Mouse (Mus musculus) forebrain, embryonic 12.5 days (tissue): ENCODE data around the gene Hist1h1e. TPM values are rescaled to one million over a fixed set of nuclear protein-coding genes. Genes with fewer than 3 reads are reported as not detected.
"Not testable (repeated sequence)": the region's sequence is repeated elsewhere in the genome, so short reads cannot be mapped to it uniquely, and the experiment has no call there.

Source experiments
- ATAC-seq: fragments of 200-750 bp; cut with Nextera tagmentation; 2 replicates; pipeline ENCODE4 v1.8.0; 2017; ENCODE audit warnings: moderate TSS enrichment; ENCODE audit not compliant: low FRiP score
- H3K27ac ChIP-seq: fragments of 300-500 bp; sonication (generic); 2 replicates; pipeline ENCODE4 v1.5.1; 2016; ENCODE audit warnings: mild to moderate bottlenecking
- H3K27me3 ChIP-seq: fragments of 300-500 bp; sonication (generic); 2 replicates; pipeline ENCODE4 v1.6.1; 2016; ENCODE audit warnings: mild to moderate bottlenecking
- H3K36me3 ChIP-seq: fragments of 300-500 bp; sonication (generic); replicated peaks from 2 replicates; pipeline ENCODE4 v1.6.1; 2016; ENCODE audit warnings: mild to moderate bottlenecking
- H3K4me1 ChIP-seq: fragments of 300-500 bp; sonication (generic); 2 replicates; pipeline ENCODE4 v1.6.1; 2016
- H3K4me2 ChIP-seq: fragments of 300-500 bp; sonication (generic); 2 replicates; pipeline ENCODE4 v1.6.1; 2016; ENCODE audit warnings: mild to moderate bottlenecking, moderate library complexity
- H3K4me3 ChIP-seq: fragments of 300-500 bp; sonication (generic); replicated peaks from 2 replicates; pipeline ENCODE4 v1.5.1; 2016; ENCODE audit warnings: mild to moderate bottlenecking
- H3K9ac ChIP-seq: fragments of 300-500 bp; sonication (generic); 2 replicates; pipeline ENCODE4 v1.6.1; 2016; ENCODE audit warnings: mild to moderate bottlenecking
- H3K9me3 ChIP-seq: fragments of 300-500 bp; sonication (generic); 2 replicates; pipeline ENCODE4 v1.6.1; 2016
- WGBS: fragments of 180-500 bp; shearing (Covaris S2); methylation state at CpG from one replicate; pipeline ENCODE4 v1.1.7; 2016; 5-methylcytosine and 5-hydroxymethylcytosine counted together
- polyA plus RNA-seq: library from polyadenylated mRNA; unstranded; fragments of >200 nt; fragmentation: Nextera tagmentation; extraction: Ambion mirVana; gene quantifications from 2 replicates; pipeline ENCODE4 v1.2.1, GENCODE M21; 2016

Gene Hist1h1e
- polyA plus RNA-seq, 1 experiment from 2014 or later, result 26.6 TPM

GRCm38 (mm10) chr13:23609209-23609608 is 13.1 kb downstream of the Hist1h1e start:
- H3K27me3 ChIP-seq, result no peaks in the 10 kb centered on the region
- no peak overlapping the region for H3K4me2 ChIP-seq
- H3K4me1 ChIP-seq, result no peaks in the 10 kb centered on the region
- H3K36me3 ChIP-seq, result no peaks in the 10 kb centered on the region
- H3K4me3 ChIP-seq, result no peak overlapping the region
- H3K9ac ChIP-seq, result no peak overlapping the region
- ATAC-seq, result no peak
- no peak overlapping the region for H3K27ac ChIP-seq
- H3K9me3 ChIP-seq, result no peaks in the 10 kb centered on the region
- WGBS, result 91% methylated on average over 4 of the region's 4 CpGs

GRCm38 (mm10) chr13:23605052-23605451 is 17.3 kb downstream of the Hist1h1e start:
- no peaks in the 10 kb centered on the region for H3K4me1 ChIP-seq
- no peak overlapping the region for H3K4me3 ChIP-seq
- H3K4me2 ChIP-seq, result no peak overlapping the region
- no peak for ATAC-seq
- no peaks in the 10 kb centered on the region for H3K36me3 ChIP-seq
- no peak overlapping the region for H3K27ac ChIP-seq
- WGBS, result 94% methylated on average over 3 of the region's 3 CpGs
- no peaks in the 10 kb centered on the region for H3K9me3 ChIP-seq
- no peaks in the 10 kb centered on the region for H3K27me3 ChIP-seq
- no peak overlapping the region for H3K9ac ChIP-seq

DNA sequence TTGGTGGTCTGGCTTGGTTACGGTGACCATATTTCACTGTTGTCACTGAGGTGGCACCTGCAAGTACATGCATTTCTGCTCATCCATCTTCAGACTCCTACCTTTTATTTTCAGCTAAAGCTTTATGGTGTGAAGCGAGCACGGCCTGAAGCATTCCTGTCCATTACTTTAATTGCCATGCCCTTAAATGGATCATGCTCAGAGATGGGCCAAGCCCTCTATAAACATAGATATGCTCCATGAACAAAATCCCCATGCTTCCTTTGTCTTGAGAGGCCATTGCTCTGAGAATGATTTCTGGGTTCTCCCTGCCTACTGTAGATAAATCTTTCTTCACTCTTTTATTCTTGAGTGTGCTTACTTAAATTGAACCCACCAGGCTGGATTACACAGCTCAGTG is 17.9 kb downstream of the Hist1h1e start:
- H3K27me3 ChIP-seq, result no peaks in the 10 kb centered on the region
- H3K27ac ChIP-seq, result no peak overlapping the region
- H3K9ac ChIP-seq, result no peak overlapping the region
- no peak overlapping the region for H3K4me2 ChIP-seq
- WGBS, result 89% methylated on average over 3 of the region's 3 CpGs
- H3K9me3 ChIP-seq, result no peaks in the 10 kb centered on the region
- H3K36me3 ChIP-seq, result no peaks in the 10 kb centered on the region
- H3K4me3 ChIP-seq, result no peak overlapping the region
- no peaks in the 10 kb centered on the region for H3K4me1 ChIP-seq
- ATAC-seq, result no peak

DNA sequence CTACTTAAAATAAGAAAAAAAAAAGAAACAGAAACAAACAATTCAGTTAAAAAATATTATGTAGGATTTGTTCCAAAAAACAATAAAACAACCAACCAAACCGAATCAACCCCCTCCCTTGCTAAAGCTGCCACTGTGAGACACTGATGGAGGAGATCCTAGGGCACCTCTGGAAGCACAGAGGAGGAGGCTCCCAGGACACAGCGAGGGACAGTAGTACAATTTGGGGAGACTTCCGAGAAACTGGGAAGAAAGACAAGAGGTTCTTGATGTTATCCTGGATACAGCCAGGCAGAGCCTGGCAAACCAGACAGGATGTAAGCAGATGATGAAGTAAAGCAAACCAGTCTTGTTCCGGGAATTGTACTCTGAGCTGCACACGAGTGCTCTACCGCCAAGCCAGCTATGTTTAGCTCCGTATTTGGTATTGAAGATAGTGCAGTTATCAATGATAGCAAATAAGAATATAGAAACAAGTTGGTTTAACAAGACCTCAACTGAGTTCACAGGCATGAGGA is 19.1 kb downstream of the Hist1h1e start:
- H3K9me3 ChIP-seq, result no peaks in the 10 kb centered on the region
- WGBS, result 88% methylated on average over 7 of the region's 7 CpGs
- H3K4me1 ChIP-seq, result no peaks in the 10 kb centered on the region
- H3K4me3 ChIP-seq, result no peak overlapping the region
- H3K4me2 ChIP-seq, result no peak overlapping the region
- no peak overlapping the region for H3K9ac ChIP-seq
- no peak for ATAC-seq
- no peaks in the 10 kb centered on the region for H3K27me3 ChIP-seq
- no peak overlapping the region for H3K27ac ChIP-seq
- H3K36me3 ChIP-seq, result no peaks in the 10 kb centered on the region

- Histone ChIP-seq H3K4me3 (no peak overlapping the region), H3K4me1 (no peaks in the 10 kb centered on the region), H3K9me3 (no peaks in the 10 kb centered on the region), H3K9ac (no peak overlapping the region), H3K27ac (no peak overlapping the region), H3K36me3 (no peaks in the 10 kb centered on the region), H3K4me2 (no peak overlapping the region), H3K27me3 (no peaks in the 10 kb centered on the region)
- WGBS, result 8% methylated on average over 9 of the region's 9 CpGs
- peak; percentile 53; the same call in 1 of the 2 replicates for ATAC-seq
Observed at GRCm38 (mm10) chr13:23597957-23598356, 24.4 kb downstream of the Hist1h1e start.

DNA sequence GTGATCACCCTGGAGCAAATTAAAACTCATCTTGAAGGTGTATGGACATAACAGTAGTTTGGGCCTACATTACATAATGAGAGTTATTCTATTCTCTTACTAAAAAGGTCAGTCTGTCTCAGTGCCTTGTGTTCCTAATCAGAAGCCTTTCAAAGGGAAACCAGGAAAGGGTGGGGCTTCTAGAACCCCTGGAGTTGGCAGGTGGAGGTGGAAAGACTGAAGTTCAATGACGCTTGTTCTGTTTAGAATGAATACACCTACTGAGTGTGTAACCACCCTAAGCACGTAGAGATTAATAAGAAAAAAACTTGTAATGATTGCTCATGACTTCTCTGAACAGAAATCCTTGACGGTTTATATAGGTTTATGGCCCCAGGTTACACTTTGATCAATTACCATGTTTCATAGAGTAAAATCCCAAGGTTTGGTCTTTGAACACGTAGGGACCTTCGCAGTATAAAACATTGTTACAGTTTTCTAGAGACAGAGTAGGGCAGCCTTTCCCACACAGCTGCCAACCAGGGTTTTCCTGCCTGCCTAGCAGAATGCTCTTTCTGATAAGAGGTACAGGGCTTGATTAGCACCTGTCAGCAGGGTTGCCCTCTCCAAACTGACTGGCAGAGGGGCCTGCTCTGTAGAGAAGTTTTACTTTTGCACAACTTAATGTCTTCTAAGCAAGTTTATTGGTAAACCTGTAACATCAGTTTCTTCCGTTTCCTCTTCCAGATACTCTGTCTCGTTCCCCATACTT is 26.6 kb downstream of the Hist1h1e start:
- 86% methylated on average over 7 of the region's 7 CpGs for WGBS
- H3K4me2 ChIP-seq, result no peak overlapping the region
- no peaks in the 10 kb centered on the region for H3K4me1 ChIP-seq
- H3K27me3 ChIP-seq, result no peaks in the 10 kb centered on the region
- no peaks in the 10 kb centered on the region for H3K36me3 ChIP-seq
- H3K27ac ChIP-seq, result no peak overlapping the region
- no peak for ATAC-seq
- no peaks in the 10 kb centered on the region for H3K9me3 ChIP-seq
- no peak overlapping the region for H3K4me3 ChIP-seq
- no peak overlapping the region for H3K9ac ChIP-seq

GRCm38 (mm10) chr13:23595185-23595584 is 27.2 kb downstream of the Hist1h1e start:
- no peak overlapping the region for H3K4me3 ChIP-seq
- no peaks in the 10 kb centered on the region for H3K27me3 ChIP-seq
- no peak overlapping the region for H3K27ac ChIP-seq
- no peaks in the 10 kb centered on the region for H3K9me3 ChIP-seq
- H3K9ac ChIP-seq, result no peak overlapping the region
- 84% methylated on average over 2 of the region's 2 CpGs for WGBS
- no peaks in the 10 kb centered on the region for H3K4me1 ChIP-seq
- H3K36me3 ChIP-seq, result no peaks in the 10 kb centered on the region
- no peak overlapping the region for H3K4me2 ChIP-seq
- ATAC-seq, result no peak

DNA sequence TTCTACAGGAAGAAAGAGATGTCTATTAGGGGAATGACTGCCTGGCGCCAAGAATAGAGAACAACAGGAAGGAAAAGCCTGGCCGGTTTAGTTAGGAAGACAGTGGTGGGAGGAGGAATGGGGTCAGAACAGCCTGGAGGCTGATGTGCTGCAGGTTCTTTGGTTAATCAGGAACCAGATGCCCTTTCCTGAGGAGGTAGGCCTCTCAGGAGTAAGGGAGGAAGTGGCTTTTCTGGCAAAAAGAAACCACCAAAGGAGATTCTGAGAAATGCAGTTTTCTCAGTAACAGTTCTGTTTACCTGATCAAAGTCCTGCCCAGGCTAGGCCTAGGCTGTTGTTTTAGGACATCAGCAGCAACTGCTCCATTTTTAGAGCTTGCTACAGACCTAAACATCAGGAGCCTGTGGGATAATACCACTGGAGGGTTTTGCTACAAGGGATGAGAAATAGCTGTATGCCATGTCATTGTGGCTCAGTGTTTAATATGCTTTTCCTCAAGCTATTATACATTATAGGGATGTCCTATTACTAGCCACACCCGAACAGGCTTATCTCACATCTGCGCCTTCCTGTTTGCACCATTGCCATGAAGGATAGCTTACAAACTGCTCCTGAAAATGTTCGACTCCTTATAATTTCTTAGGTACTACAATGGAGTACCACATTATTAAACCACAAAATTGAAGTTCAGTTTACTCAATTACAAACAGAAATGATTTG is 29.1 kb downstream of the Hist1h1e start:
- no peak overlapping the region for H3K4me2 ChIP-seq
- no peak for ATAC-seq
- H3K4me1 ChIP-seq, result no peaks in the 10 kb centered on the region
- no peak overlapping the region for H3K9ac ChIP-seq
- 79% methylated on average over 5 of the region's 5 CpGs for WGBS
- H3K36me3 ChIP-seq, result no peaks in the 10 kb centered on the region
- H3K9me3 ChIP-seq, result no peaks in the 10 kb centered on the region
- H3K27me3 ChIP-seq, result no peaks in the 10 kb centered on the region
- no peak overlapping the region for H3K4me3 ChIP-seq
- H3K27ac ChIP-seq, result no peak overlapping the region

DNA sequence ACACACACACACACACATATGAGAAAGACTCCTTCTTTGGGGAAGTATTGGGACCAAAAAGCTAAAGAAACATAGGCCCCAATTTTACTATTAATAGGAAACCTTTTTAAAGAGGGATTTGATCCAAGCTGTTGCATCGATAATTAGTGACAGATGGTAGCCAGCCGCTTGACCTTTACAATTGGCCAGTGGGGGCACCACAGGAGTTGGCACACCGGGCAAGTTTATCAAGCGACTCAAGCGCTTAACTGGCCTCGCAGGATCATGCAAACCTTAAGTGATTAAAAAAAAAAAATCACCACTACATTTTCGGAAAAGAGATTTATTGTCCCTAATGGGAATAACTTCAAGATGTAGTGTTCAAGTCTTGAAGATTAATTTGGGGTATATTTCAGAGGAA is 29.7 kb downstream of the Hist1h1e start:
- H3K36me3 ChIP-seq, result no peaks in the 10 kb centered on the region
- WGBS, result 87% methylated on average over 7 of the region's 7 CpGs
- no peak overlapping the region for H3K4me3 ChIP-seq
- H3K4me2 ChIP-seq, result no peak overlapping the region
- H3K4me1 ChIP-seq, result no peaks in the 10 kb centered on the region
- no peaks in the 10 kb centered on the region for H3K9me3 ChIP-seq
- no peak overlapping the region for H3K27ac ChIP-seq
- no peak overlapping the region for H3K9ac ChIP-seq
- H3K27me3 ChIP-seq, result no peaks in the 10 kb centered on the region
- ATAC-seq, result no peak

GRCm38 (mm10) chr13:23591886-23592285 is 30.5 kb downstream of the Hist1h1e start:
- 92% methylated on average over 7 of the region's 7 CpGs for WGBS
- H3K27ac ChIP-seq, H3K4me1 ChIP-seq, H3K4me2 ChIP-seq, H3K27me3 ChIP-seq, ATAC-seq, H3K9me3 ChIP-seq, H3K9ac ChIP-seq, H3K4me3 ChIP-seq, H3K36me3 ChIP-seq: not testable (repeated sequence)

GRCm38 (mm10) chr13:23591206-23591605 is 31.2 kb downstream of the Hist1h1e start:
- 91% methylated on average over 7 of the region's 7 CpGs for WGBS

DNA sequence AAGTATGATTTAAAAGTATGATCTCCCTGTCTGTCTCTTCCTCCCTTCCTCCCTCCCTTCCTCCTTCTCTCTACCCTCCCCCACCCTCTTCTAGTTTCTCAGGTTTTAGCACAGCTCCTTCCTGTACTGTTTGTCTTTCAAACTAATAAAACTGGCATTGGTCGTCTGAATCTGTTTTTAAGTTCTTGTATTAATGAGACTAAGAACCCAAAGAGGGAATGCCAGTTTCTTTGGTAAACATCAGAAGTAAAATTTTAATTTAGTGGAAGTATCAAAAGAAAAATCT is 35.5 kb downstream of the Hist1h1e start:
- Histone ChIP-seq H3K4me3 (peak overlapping the region; percentile 23), H3K36me3 (no peaks in the 10 kb centered on the region), H3K27me3 (no peaks in the 10 kb centered on the region), H3K27ac (peak overlapping the region; percentile 94), H3K4me1 (peaks cover 28% of the 10 kb centered on the region), H3K4me2 (peak overlapping the region; percentile 55), H3K9ac (peak overlapping the region; percentile 55), H3K9me3 (no peaks in the 10 kb centered on the region)
- ATAC-seq, result no peak
- WGBS, result 3% methylated on average over 1 of the region's 1 CpGs

More at GRCm38 (mm10) chr13:23591206-23591605, 31.2 kb downstream of the Hist1h1e start:
- H3K4me3 ChIP-seq, result no peak overlapping the region
- no peak overlapping the region for H3K9ac ChIP-seq
- no peaks in the 10 kb centered on the region for H3K36me3 ChIP-seq
- ATAC-seq, result no peak
- H3K4me2 ChIP-seq, result no peak overlapping the region
- H3K27me3 ChIP-seq, result no peaks in the 10 kb centered on the region
- H3K27ac ChIP-seq, result no peak overlapping the region
- H3K9me3 ChIP-seq, result no peaks in the 10 kb centered on the region
- H3K4me1 ChIP-seq, result peaks cover 4% of the 10 kb centered on the region; the same call in 1 of the 2 replicates
